Mouse (Mus musculus) MN1 (cell line): ENCODE results near the gene Arid2.
"Not testable (repeated sequence)": the region's sequence is repeated elsewhere in the genome, so short reads cannot be mapped to it uniquely, and the experiment has no call there.

Experiments
- DNase-seq: peaks from one replicate; pipeline ENCODE4 v3.0.0-alpha.2; 2016; ENCODE audit warnings: low spot score

The Arid2 gene

GRCm38 (mm10) chr15:96287369-96287975 lies at the start of gene Arid2:
Arid2 (plus strand) TSS chr15:96287518.
- DNase-seq, result peak; percentile 81

- DNase-seq, result no peak
Measured at GRCm38 (mm10) chr15:96238071-96238470, 49.2 kb upstream of the Arid2 start.

DNA sequence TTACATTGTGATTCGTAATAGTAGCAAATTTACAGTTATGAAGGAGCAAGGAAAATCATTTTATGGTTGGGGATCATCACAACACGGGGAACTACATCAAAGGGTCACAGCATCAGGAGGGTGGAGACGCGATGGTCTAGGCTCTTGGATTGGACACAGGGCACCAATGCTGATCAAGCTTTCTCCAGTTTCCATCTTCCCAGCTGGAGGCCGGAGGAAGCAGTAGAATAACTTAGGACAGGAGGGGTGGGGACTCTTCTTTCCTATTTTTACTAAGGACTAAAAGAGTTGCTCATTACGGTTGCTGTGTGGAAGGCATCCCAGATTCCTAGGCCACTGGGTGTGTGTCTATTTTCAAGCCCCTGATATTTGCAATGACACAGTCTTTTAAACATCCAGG lies 43.1 kb upstream of the Arid2 start:
- DNase-seq, result no peak

DNA sequence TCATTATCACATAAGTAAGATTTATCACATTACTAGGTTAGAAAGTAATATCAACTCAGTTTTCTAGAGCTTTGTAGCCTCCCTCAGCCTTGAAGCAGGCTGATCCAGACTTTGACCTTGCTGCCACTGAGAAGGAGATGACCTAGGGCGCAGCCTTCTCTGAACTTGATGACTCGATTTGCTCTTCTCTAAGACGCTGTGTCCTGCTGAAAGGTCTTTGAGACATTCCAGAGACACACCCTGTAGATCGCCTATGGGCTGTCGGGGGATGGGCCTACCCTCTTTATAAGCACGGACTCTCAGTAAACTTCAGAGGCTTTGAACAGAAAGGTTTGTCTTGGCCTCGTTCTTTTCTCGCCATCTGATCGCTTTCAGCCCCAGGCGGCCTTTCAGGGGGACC lies 42.6 kb upstream of the Arid2 start:
- not testable (repeated sequence) for DNase-seq

GRCm38 (mm10) chr15:96253827-96254226 lies 33.5 kb upstream of the Arid2 start:
- DNase-seq, result no peak

GRCm38 (mm10) chr15:96254356-96254755 lies 33.0 kb upstream of the Arid2 start:
- no peak for DNase-seq

DNA sequence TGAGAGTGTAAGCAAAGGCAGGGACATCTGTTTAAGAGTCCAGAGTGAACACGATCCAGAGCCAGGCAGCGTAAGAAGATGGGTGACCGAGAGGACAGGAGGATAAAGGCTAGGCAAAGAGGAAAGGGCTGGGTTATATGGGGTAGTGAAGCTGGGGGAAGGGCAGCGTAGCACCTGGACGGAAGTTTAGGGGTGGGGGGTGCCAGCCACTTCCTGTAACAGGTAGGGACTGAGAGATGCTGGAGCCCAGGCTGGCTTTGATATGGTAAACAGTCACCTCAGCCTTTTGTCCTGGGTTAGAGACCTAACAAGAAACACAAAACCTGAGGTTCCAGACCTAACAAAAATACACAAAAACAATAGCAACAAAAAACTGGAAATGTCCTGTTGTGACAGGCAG lies 29.5 kb upstream of the Arid2 start:
- no peak for DNase-seq

GRCm38 (mm10) chr15:96264614-96265013 lies 22.7 kb upstream of the Arid2 start:
- DNase-seq, result no peak

- peak; percentile 87 for DNase-seq
Measured at GRCm38 (mm10) chr15:96267933-96268332, 19.4 kb upstream of the Arid2 start.

GRCm38 (mm10) chr15:96268610-96269009 lies 18.7 kb upstream of the Arid2 start:
- DNase-seq, result no peak

- no peak for DNase-seq
Measured at GRCm38 (mm10) chr15:96269402-96269801, 17.9 kb upstream of the Arid2 start.

DNA sequence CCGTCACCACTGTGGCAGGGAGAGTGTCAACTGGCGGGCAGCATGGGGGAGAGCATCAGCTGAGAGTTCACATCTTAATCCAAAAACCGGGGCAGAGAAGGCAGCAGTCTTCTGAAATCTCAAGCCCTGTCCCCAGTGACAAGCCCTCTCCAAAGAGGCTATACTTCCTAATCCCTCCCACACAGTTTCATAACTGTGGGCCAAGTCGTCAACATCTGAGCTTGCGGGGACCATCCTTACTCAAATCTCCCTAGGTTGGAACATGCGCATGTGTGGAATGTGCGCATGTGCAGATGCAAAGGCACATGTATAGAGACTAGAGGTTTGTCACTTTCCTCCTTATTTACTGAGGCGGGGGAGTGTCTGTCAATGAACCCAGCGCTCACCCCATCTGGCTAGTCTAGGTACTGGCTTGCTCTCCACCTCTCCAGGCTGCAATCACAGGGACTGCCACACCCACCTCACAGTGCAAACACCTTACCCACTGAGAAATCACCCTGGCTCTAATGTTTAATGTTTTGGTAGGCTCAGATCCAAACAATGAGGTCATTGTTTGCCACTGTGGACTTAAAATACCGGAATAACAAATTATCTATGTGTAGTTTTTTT lies 16.9 kb upstream of the Arid2 start:
- DNase-seq, result peak; percentile 49

- no peak for DNase-seq
Measured at GRCm38 (mm10) chr15:96272356-96272755, 15.0 kb upstream of the Arid2 start.

DNA sequence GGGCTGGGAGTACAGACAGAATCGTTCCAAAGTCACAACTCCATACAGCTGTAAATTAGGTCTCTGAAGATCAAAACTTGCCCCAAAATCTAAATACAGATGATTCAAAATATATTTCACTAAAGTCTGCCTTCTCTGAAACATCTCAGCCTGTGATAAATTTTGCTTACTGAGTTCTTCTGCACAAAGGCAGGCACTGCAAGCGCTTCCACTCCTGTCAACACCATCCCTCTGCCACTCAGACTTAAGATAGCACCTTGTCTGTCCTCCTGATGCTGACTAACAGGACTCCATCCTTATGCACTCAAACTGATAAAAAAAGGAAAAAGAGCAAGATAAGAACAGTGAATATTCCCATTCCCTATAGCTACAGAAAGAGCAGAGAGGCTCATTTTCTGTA lies 13.0 kb upstream of the Arid2 start:
- DNase-seq, result no peak

DNA sequence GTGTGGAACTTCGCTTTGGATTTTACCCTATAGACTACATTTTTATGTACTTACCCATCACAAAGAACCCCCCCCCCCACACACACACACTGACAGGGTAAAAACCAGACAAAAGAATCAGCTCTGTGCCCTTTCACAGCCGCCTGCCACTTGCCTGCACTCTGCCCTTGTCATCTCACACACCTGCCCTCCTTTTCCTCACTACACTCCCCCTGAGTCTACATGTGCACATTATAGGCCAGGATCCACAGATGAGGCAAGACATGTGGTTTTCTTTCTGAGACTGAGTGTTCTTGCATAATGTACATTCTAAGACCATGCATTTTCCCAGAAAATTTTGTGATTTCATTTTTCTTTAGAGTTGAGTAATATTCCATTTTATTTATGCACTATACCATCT lies 12.1 kb upstream of the Arid2 start:
- DNase-seq, result no peak

DNA sequence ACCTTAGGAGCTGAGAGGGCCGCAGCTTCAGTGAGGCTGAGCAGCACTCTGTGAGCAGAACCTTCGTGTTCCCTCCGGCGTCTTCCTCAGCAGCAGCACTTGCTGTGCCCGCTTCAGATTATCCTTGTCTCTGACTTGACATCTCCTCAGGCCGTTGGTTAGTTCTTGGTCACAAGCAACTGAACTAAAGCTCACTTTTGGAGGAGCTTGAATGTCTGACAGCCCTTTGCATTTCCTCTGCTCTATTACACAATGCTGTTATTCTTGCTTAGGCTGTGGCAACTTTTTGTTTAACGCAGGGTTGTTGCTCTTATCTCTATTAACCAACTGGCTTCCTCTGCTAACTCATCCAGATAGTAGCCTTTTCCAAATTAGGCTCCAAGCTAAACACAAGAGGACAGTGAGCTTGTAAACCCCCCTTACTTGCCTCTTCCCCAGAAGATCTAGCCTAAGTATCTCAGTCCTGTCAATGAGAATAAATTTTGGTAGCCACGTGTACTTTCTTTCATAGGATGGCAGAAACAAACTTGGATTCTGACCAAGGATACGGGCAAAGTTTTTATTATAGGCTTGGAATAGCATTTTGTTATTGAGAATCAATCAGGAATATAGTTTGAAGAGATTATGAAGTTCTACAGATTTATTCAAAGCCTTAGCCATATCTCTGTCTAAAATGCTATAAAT lies 11.4 kb upstream of the Arid2 start:
- DNase-seq, result no peak

DNA sequence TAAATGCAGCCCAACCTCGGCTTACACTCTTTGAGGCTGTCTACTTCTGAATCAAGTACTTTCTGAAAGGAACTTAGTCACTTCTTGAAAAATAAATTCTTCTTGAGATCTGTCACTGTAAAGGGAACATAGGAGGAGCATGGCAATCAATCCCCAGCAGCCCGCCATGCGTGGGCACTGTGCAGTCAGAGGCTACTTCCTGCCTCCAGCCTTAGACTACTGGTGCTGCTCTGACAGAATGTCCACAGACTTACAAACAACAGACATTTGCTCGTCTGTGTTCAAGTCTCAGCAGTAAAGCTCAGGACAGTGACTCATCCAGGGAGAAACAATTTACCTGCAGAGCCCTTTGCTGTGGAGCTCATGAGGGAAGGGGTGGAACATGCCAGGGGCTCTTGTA lies 10.3 kb upstream of the Arid2 start:
- no peak for DNase-seq

- no peak for DNase-seq
Measured at GRCm38 (mm10) chr15:96281236-96281635, 6.1 kb upstream of the Arid2 start.

DNA sequence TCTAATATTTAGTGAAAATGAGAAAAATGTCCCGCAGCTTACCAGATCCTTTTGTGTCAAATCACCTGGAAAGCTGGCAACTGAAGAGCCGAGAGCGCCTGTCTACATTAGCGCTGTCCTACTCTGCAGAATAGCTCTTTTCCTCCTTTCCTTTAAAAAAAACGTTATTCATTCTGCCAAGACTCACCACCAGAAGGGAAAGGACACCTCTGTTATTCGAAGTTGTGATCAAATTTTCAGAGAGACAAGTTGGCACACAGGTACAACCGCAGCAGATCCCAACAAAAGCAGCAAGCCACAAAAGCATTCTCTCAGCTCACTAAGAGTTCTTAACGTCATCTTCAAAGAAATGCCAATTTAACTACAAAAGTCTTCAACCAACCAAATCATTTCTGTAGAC lies 4.2 kb upstream of the Arid2 start:
- DNase-seq, result no peak

GRCm38 (mm10) chr15:96283920-96284431 lies 3.3 kb upstream of the Arid2 start:
- peak; percentile 67 for DNase-seq

- DNase-seq, result peak; percentile 77
Measured at GRCm38 (mm10) chr15:96284711-96285322, 2.5 kb upstream of the Arid2 start.

DNA sequence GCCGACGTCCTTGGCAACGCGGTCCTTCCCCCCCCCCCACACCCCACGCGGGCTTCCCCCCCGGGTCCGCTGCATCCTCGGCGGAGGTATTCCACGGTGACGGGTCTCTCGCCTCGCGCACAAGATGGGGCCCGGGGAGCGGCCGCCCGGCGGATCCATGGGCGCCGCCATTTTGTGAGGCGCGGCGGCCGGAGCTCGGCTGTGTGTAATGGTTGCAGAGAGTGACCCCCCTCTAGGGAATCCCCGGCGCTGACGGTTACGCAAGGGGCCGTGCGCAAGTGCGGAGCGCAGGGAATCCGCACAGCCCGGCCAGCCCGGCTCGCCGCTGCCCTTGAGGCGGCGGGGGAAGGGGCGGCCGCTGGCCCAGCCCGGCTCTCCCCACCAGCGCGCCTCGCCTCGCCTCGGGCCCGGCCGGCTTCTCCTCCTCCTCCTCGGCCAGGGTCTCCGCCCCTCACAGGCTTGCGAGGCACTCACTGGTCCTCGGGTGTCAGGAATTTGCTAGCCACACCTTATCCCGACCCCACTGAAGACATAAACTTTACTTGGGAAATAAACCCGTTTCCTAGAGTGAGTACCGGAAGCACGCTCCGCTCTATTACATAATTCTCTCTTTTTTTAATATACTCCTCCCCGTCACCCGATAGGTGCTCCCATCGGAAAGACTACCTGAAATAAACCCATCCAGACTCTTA lies 1.8 kb upstream of the Arid2 start:
- peak; percentile 98 for DNase-seq
